Mouse (Mus musculus): Measurements from ENCODE around the gene March6. TPM values are rescaled to one million over a fixed set of nuclear protein-coding genes. Genes with fewer than 3 reads are reported as not detected.

March6 gene
- total and polyA plus RNA-seq, 3 experiments, result 32.3 to 121 (median 101) TPM

DNA sequence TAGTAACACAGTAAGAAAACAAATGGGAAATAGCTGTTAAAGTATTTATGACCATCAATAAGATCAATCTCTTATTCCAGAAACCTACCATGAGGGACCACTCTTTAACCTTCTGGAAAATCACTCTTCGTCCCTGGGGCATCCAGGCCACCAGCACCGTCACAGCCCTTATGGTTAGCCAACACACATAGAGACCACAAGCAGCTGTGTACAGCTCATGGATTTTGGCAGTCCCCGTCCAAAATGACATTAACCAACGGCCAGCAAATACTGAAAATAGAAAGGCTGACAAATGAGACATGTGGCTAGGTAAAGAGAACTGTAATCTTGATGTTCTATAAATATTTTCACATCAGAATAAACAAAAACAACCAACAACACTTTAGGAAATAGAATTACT is 59.3 kb downstream of the March6 start:
- Histone ChIP-seq H3K79me2 (replicated peaks; ENCODE audit: control insufficient read depth, insufficient read depth, low read length) (no peaks in the 10 kb centered on the region), H3K36me3 (ENCODE audit: control insufficient read depth, insufficient read depth, low read length) (peaks cover 6% of the 10 kb centered on the region), H3K4me1 (ENCODE audit: control insufficient read depth, insufficient read depth, low read length) (peaks cover 3% of the 10 kb centered on the region), H3K9ac (ENCODE audit: low read depth, low read length) (no peak overlapping the region), H3K4me3 (no peak overlapping the region), H3K27me3 (ENCODE audit: control insufficient read depth, insufficient read depth, low read length) (no peaks in the 10 kb centered on the region), H3K27ac (no peak overlapping the region)
- intact Hi-C loops (cut with DNase I), result no loop called here
- no peak for DNase-seq
- TF ChIP-seq CTCF (IDR thresholded peaks at IDR 0.05) (no peak), EP300 (IDR thresholded peaks at IDR 0.05; ENCODE audit: insufficient read depth, low read depth, low read length) (no peak), POLR2A (IDR thresholded peaks at IDR 0.05; ENCODE audit: insufficient read depth, low read depth, low read length) (no peak)
- 64% methylated on average over 4 of the region's 4 CpGs for WGBS

DNA sequence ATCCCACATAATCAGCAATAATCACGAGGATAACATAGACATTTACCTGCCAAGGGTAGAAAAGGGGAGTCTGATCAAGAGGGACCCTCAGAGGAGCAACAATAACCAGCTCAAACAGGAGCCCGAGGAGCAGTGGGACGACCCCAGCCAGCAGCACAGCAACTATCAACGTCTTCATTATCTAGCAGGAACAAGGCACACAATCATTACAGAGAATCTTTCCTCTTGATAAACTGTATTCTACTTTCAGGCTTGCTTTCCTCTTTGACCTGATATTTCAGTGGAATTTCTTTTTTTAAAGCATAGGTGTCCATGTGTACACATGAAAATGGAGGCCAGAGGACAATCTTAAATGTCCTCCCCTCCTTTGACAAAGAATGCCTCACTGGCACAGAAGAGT is 61.4 kb downstream of the March6 start:
- H3K36me3 ChIP-seq (ENCODE audit: control insufficient read depth, insufficient read depth, low read length), result peaks cover 1% of the 10 kb centered on the region; the same call in 1 of the 2 replicates
- H3K27me3 ChIP-seq (ENCODE audit: control insufficient read depth, insufficient read depth, low read length), result no peaks in the 10 kb centered on the region
- H3K9ac ChIP-seq (ENCODE audit: low read depth, low read length), result no peak overlapping the region
- intact Hi-C loops (cut with DNase I), result no loop called here
- no peaks in the 10 kb centered on the region for H3K79me2 ChIP-seq (replicated peaks; ENCODE audit: control insufficient read depth, insufficient read depth, low read length)
- H3K27ac ChIP-seq, result no peak overlapping the region
- peaks cover 2% of the 10 kb centered on the region; the same call in 1 of the 2 replicates for H3K4me1 ChIP-seq (ENCODE audit: control insufficient read depth, insufficient read depth, low read length)
- TF ChIP-seq POLR2A (IDR thresholded peaks at IDR 0.05; ENCODE audit: insufficient read depth, low read depth, low read length) (no peak), EP300 (IDR thresholded peaks at IDR 0.05; ENCODE audit: insufficient read depth, low read depth, low read length) (no peak), CTCF (IDR thresholded peaks at IDR 0.05) (no peak)
- no peak for DNase-seq
- 70% methylated on average over 4 of the region's 4 CpGs for WGBS
- no peak overlapping the region for H3K4me3 ChIP-seq

DNA sequence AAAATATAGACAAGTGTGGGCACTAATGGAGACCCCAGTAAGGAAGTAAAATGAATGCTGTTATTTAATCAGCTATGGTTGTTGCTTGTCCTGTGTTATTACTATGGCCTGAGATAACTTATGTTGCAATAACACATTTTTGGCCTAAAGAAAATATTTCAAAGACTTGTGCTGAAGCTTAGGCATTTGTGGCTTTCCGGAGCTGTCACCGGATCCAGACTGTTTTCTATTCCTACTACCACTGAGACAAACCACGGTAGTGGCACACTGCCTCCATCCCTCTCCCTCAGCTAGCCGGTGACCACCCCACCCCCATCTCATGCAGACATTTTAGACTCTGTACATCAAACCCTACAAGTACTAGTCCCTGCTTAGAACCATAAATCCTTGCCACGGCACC is 62.0 kb downstream of the March6 start:
- no peaks in the 10 kb centered on the region for H3K79me2 ChIP-seq (replicated peaks; ENCODE audit: control insufficient read depth, insufficient read depth, low read length)
- no peak for DNase-seq
- no peak overlapping the region for H3K27ac ChIP-seq
- no peaks in the 10 kb centered on the region for H3K27me3 ChIP-seq (ENCODE audit: control insufficient read depth, insufficient read depth, low read length)
- intact Hi-C loops (cut with DNase I), result no loop called here
- peaks cover 1% of the 10 kb centered on the region; the same call in 1 of the 2 replicates for H3K36me3 ChIP-seq (ENCODE audit: control insufficient read depth, insufficient read depth, low read length)
- WGBS, result 83% methylated on average over 5 of the region's 5 CpGs
- no peak overlapping the region for H3K4me3 ChIP-seq
- peaks cover 2% of the 10 kb centered on the region; the same call in 1 of the 2 replicates for H3K4me1 ChIP-seq (ENCODE audit: control insufficient read depth, insufficient read depth, low read length)
- H3K9ac ChIP-seq (ENCODE audit: low read depth, low read length), result no peak overlapping the region
- no peak for TF ChIP-seq EP300 (IDR thresholded peaks at IDR 0.05; ENCODE audit: insufficient read depth, low read depth, low read length)
- TF ChIP-seq CTCF (IDR thresholded peaks at IDR 0.05), result no peak
- no peak for TF ChIP-seq POLR2A (IDR thresholded peaks at IDR 0.05; ENCODE audit: insufficient read depth, low read depth, low read length)

DNA sequence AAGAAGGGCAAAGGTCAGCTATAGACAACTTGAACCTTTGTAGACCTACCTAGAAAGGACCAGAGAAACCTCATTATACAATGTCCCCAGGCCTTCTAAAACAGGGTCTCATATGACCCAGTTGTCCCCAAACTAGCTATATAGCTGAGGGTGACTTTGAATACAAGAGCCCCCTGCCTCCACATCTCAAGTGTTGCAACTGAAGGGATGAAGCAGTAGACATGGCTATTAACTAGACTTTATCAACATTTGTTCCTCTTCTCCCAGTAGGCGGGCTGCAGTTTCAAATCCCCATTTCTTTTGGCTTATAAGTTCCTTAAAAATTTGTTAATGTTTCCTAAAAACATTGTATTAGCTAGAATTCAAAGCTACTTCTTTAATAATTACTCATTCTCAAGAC is 64.1 kb downstream of the March6 start:
- 91% methylated on average over 1 of the region's 1 CpGs for WGBS
- no peaks in the 10 kb centered on the region for H3K4me1 ChIP-seq (ENCODE audit: control insufficient read depth, insufficient read depth, low read length)
- TF ChIP-seq POLR2A (IDR thresholded peaks at IDR 0.05; ENCODE audit: insufficient read depth, low read depth, low read length) (no peak), CTCF (IDR thresholded peaks at IDR 0.05) (no peak), EP300 (IDR thresholded peaks at IDR 0.05; ENCODE audit: insufficient read depth, low read depth, low read length) (no peak)
- no peaks in the 10 kb centered on the region for H3K27me3 ChIP-seq (ENCODE audit: control insufficient read depth, insufficient read depth, low read length)
- H3K9ac ChIP-seq (ENCODE audit: low read depth, low read length), result no peak overlapping the region
- intact Hi-C loops (cut with DNase I), result no loop called here
- peaks cover 5% of the 10 kb centered on the region for H3K36me3 ChIP-seq (ENCODE audit: control insufficient read depth, insufficient read depth, low read length)
- H3K4me3 ChIP-seq, result no peak overlapping the region
- H3K79me2 ChIP-seq (replicated peaks; ENCODE audit: control insufficient read depth, insufficient read depth, low read length), result no peaks in the 10 kb centered on the region
- DNase-seq, result no peak
- no peak overlapping the region for H3K27ac ChIP-seq

DNA sequence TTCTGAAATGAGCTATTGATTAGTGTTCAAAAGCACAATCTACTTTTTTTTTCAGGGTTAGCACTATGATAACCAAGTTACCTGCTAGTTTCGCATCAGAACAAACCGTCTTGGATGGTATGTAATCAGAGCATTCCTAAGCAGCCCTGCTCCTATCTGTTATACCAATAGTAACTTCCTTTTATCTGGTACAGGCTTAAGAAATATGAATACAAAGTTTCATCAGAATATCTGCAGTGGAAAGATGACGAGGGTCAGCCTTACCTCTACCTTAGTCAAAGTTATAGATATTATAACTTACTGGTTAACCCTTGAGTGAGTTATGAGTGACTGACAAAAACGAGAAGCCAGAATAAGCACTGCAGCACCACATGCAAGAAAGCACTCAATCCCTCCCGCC is 64.6 kb downstream of the March6 start:
- intact Hi-C loops (cut with DNase I), result no loop called here
- Histone ChIP-seq H3K9ac (ENCODE audit: low read depth, low read length) (no peak overlapping the region), H3K36me3 (ENCODE audit: control insufficient read depth, insufficient read depth, low read length) (peaks cover 7% of the 10 kb centered on the region)

GRCm38 (mm10) chr15:31465806-31466205 is 65.0 kb downstream of the March6 start:
- TF ChIP-seq CTCF (IDR thresholded peaks at IDR 0.05) (no peak), EP300 (IDR thresholded peaks at IDR 0.05; ENCODE audit: insufficient read depth, low read depth, low read length) (no peak), POLR2A (IDR thresholded peaks at IDR 0.05; ENCODE audit: insufficient read depth, low read depth, low read length) (no peak)
- 95% methylated on average over 2 of the region's 2 CpGs for WGBS
- H3K4me1 ChIP-seq (ENCODE audit: control insufficient read depth, insufficient read depth, low read length), result no peaks in the 10 kb centered on the region
- no peak overlapping the region for H3K9ac ChIP-seq (ENCODE audit: low read depth, low read length)
- H3K27ac ChIP-seq, result no peak overlapping the region
- H3K79me2 ChIP-seq (replicated peaks; ENCODE audit: control insufficient read depth, insufficient read depth, low read length), result no peaks in the 10 kb centered on the region
- DNase-seq, result no peak
- H3K36me3 ChIP-seq (ENCODE audit: control insufficient read depth, insufficient read depth, low read length), result peaks cover 7% of the 10 kb centered on the region
- no peak overlapping the region for H3K4me3 ChIP-seq
- H3K27me3 ChIP-seq (ENCODE audit: control insufficient read depth, insufficient read depth, low read length), result no peaks in the 10 kb centered on the region
- intact Hi-C loops (cut with DNase I), result no loop called here

More for the DNA sequence above, 64.6 kb downstream of the March6 start:
- DNase-seq, result no peak
- Histone ChIP-seq H3K4me3 (no peak overlapping the region), H3K79me2 (replicated peaks; ENCODE audit: control insufficient read depth, insufficient read depth, low read length) (no peaks in the 10 kb centered on the region), H3K27ac (no peak overlapping the region), H3K27me3 (ENCODE audit: control insufficient read depth, insufficient read depth, low read length) (no peaks in the 10 kb centered on the region), H3K4me1 (ENCODE audit: control insufficient read depth, insufficient read depth, low read length) (no peaks in the 10 kb centered on the region)
- TF ChIP-seq EP300 (IDR thresholded peaks at IDR 0.05; ENCODE audit: insufficient read depth, low read depth, low read length) (no peak), POLR2A (IDR thresholded peaks at IDR 0.05; ENCODE audit: insufficient read depth, low read depth, low read length) (no peak)
- 89% methylated on average over 5 of the region's 5 CpGs for WGBS

All from heart, adult 2 months (tissue).